ENCODE assay signal across 10 mouse cellular contexts in the genomic region with DNA sequence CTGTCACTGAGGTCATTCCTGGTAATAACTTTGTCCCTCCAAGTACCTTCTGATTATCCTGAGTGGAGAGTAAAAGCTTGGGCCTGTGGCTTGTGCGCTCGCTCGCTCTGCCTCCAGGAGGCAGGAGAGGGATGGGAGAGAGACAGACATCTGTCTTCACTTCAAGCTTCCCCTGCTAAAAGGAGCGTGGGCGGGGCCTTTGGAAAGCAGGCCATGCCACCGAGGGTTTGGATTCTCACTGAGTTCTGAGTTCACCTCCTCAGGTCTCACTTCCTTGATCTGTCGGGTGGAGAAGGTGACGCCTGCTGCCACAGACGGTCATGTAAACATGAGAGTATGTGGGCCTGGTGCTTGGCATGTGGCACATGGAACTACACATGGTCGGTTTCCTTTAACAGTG. TPM values are rescaled to one million over a fixed set of nuclear protein-coding genes. Genes with fewer than 3 reads are reported as not detected.
A peak's percentile ranks its signal among the peaks of the same experiment; 100 is the strongest.
DNase-seq lines count a peak whose midpoint lies in the region; ATAC-seq lines count a peak whose summit lies in the region.
"Had no signal": no experiment of that assay in that cellular context is flagged by ENCODE, and none has a peak within 500 bp of the region (broad histone marks: within the 10 kb centered on the region; RNA-seq: fewer than 3 reads in every experiment).

No protein-coding gene starts in this region.

- no peaks in the 10 kb centered on the region for H3K9me3 ChIP-seq in kidney, embryonic 16.5 days (ENCODE audit: low read length)
- H3K9me3 ChIP-seq in embryonic facial prominence, embryonic 11.5 days (replicated peaks; ENCODE audit: control insufficient read depth, low read length): no peaks in the 10 kb centered on the region
- H3K9me3 ChIP-seq: embryonic facial prominence, embryonic 15.5 days; lung, embryonic 15.5 days had no signal

- no peak overlapping the region for H3K4me2 ChIP-seq in kidney, embryonic 16.5 days (replicated peaks; ENCODE audit: low read depth, low read length)
- no peak overlapping the region for H3K4me2 ChIP-seq in embryonic facial prominence, embryonic 11.5 days (ENCODE audit: low read depth, low read length)
- H3K4me2 ChIP-seq: embryonic facial prominence, embryonic 15.5 days; lung, embryonic 15.5 days had no signal

- no peak overlapping the region for H3K4me3 ChIP-seq in kidney, embryonic 16.5 days (ENCODE audit: low read length)
- H3K4me3 ChIP-seq in embryonic facial prominence, embryonic 11.5 days (ENCODE audit: low read depth, low read length): no peak overlapping the region
- H3K4me3 ChIP-seq: embryonic facial prominence, embryonic 15.5 days; lung, embryonic 15.5 days had no signal

- peak; percentile 7 for DNase-seq in CD4-positive, CD25-positive, alpha-beta regulatory T cell, adult 2 months (ENCODE audit: low read depth, low spot score)
- peak; percentile 59 to 60 for DNase-seq in kidney, adult 8-10 months
- peak; percentile 72 for DNase-seq in embryonic facial prominence, embryonic 11.5 days (ENCODE audit: low spot score)
- DNase-seq in lung, postnatal 10 days: peak; percentile 74
- no peak for DNase-seq in yolk sac, embryonic 10.5 days (ENCODE audit: low spot score)

- peaks cover 6% of the 10 kb centered on the region; the same call in 1 of the 2 replicates for H3K36me3 ChIP-seq in kidney, embryonic 16.5 days (ENCODE audit: insufficient read depth, low read length)
- no peaks in the 10 kb centered on the region; the same call in 1 of the 2 replicates for H3K36me3 ChIP-seq in embryonic facial prominence, embryonic 11.5 days (replicated peaks; ENCODE audit: control insufficient read depth, insufficient read depth, low read depth, low read length)

- H3K27me3 ChIP-seq in kidney, embryonic 16.5 days (ENCODE audit: insufficient read depth, low read length): no peaks in the 10 kb centered on the region
- no peaks in the 10 kb centered on the region for H3K27me3 ChIP-seq in embryonic facial prominence, embryonic 11.5 days (ENCODE audit: control insufficient read depth, insufficient read depth, low read length)
- H3K27me3 ChIP-seq: embryonic facial prominence, embryonic 15.5 days; lung, embryonic 15.5 days had no signal

- no peak overlapping the region for H3K9ac ChIP-seq in kidney, embryonic 16.5 days (replicated peaks; ENCODE audit: low read length)
- no peak overlapping the region for H3K9ac ChIP-seq in embryonic facial prominence, embryonic 11.5 days (replicated peaks; ENCODE audit: low read length)
- H3K9ac ChIP-seq: embryonic facial prominence, embryonic 15.5 days; lung, embryonic 15.5 days had no signal

- no peak overlapping the region for H3K27ac ChIP-seq in kidney, embryonic 16.5 days (ENCODE audit: low read length)
- H3K27ac ChIP-seq in embryonic facial prominence, embryonic 11.5 days (replicated peaks; ENCODE audit: low read depth, low read length): no peak overlapping the region
- H3K27ac ChIP-seq: embryonic facial prominence, embryonic 15.5 days; lung, embryonic 15.5 days had no signal

- ATAC-seq in CD4-positive, CD25-positive, alpha-beta regulatory T cell, adult 4 months: no peak
- no peak for ATAC-seq in kidney, embryonic 16.5 days (ENCODE audit: low FRiP score, low TSS enrichment)
- ATAC-seq in embryonic facial prominence, embryonic 11.5 days (replicated peaks; ENCODE audit: insufficient number of reproducible peaks, low FRiP score, low TSS enrichment, low read depth): no peak
- no peak for ATAC-seq in inflammation-experienced regulatory T-cells, adult 6 months

- H3K4me1 ChIP-seq in kidney, embryonic 16.5 days (ENCODE audit: insufficient read depth, low read length): peaks cover 43% of the 10 kb centered on the region
- peaks cover 8% of the 10 kb centered on the region; the same call in 1 of the 2 replicates for H3K4me1 ChIP-seq in embryonic facial prominence, embryonic 11.5 days (ENCODE audit: control insufficient read depth, insufficient read depth, low read length)

- 59% methylated on average over 10 of the region's 10 CpGs for WGBS in kidney, embryonic 16.5 days
- 50% methylated on average over 10 of the region's 10 CpGs for WGBS in embryonic facial prominence, embryonic 11.5 days

RNA-seq across cellular contexts. Expression of a gene that starts 6.8 kb away (rescaled TPM):
- polyA plus RNA-seq in CD4-positive, CD25-positive, alpha-beta regulatory T cell, adult 4 months (2017; shearing (Covaris generic)): 1 to 10 TPM; 7.2 to 9.8 TPM
- polyA plus RNA-seq in kidney, embryonic 16.5 days (2015; fragmentation: Nextera tagmentation; extraction: Ambion mirVana): 40.0 and 47.9 TPM in 2 replicates
- polyA plus RNA-seq in embryonic facial prominence, embryonic 11.5 days (2014; fragmentation: Nextera tagmentation; extraction: Ambion mirVana): 39.0 and 39.5 TPM in 2 replicates
- polyA plus RNA-seq in inflammation-experienced regulatory T-cells, adult 6 months (2017; shearing (Covaris generic)): 10 to 100 TPM in 1 of 3 experiments, 1 to 10 TPM in 2; 3.4 to 13.1 (median 6.7) TPM

RNA-seq across cellular contexts. Expression of a gene that starts 44.2 kb away (rescaled TPM):
- 10 to 100 TPM; 18.9 to 19.9 TPM for polyA plus RNA-seq in CD4-positive, CD25-positive, alpha-beta regulatory T cell, adult 4 months (2017; shearing (Covaris generic))
- polyA plus RNA-seq in kidney, embryonic 16.5 days (2015; fragmentation: Nextera tagmentation; extraction: Ambion mirVana): 17.4 and 21.1 TPM in 2 replicates
- polyA plus RNA-seq in embryonic facial prominence, embryonic 11.5 days (2014; fragmentation: Nextera tagmentation; extraction: Ambion mirVana): 13.9 and 14.0 TPM in 2 replicates
- polyA plus RNA-seq in inflammation-experienced regulatory T-cells, adult 6 months (2017; shearing (Covaris generic)): 10 to 100 TPM; 11.3 to 26.3 (median 18.1) TPM
